Mouse (Mus musculus): ENCODE results near the gene Cnpy2.
"Not testable (repeated sequence)": the region's sequence is repeated elsewhere in the genome, so short reads cannot be mapped to it uniquely, and the experiment has no call there.

Cnpy2 gene

GRCm38 (mm10) chr10:128322141-128323108 is at the start of gene Cnpy2:
Gene Cnpy2, plus strand, starts transcription at chr10:128322459.
- DNase-seq (ENCODE audit: low read depth), result peak; percentile 94

- DNase-seq (ENCODE audit: low read depth), result not testable (repeated sequence)
Measured at GRCm38 (mm10) chr10:128272819-128273439, 49.3 kb upstream of the Cnpy2 start.

GRCm38 (mm10) chr10:128275374-128275773 is 46.9 kb upstream of the Cnpy2 start:
- DNase-seq (ENCODE audit: low read depth), result not testable (repeated sequence)

GRCm38 (mm10) chr10:128278158-128278557 is 44.1 kb upstream of the Cnpy2 start:
- no peak for DNase-seq (ENCODE audit: low read depth)

GRCm38 (mm10) chr10:128280943-128281342 is 41.3 kb upstream of the Cnpy2 start:
- DNase-seq (ENCODE audit: low read depth), result no peak

- DNase-seq (ENCODE audit: low read depth), result no peak
Measured at GRCm38 (mm10) chr10:128281682-128282081, 40.6 kb upstream of the Cnpy2 start.

- no peak for DNase-seq (ENCODE audit: low read depth)
Measured at GRCm38 (mm10) chr10:128282886-128283450, 39.3 kb upstream of the Cnpy2 start.

GRCm38 (mm10) chr10:128283604-128284579 is 38.4 kb upstream of the Cnpy2 start:
- peak; percentile 69 for DNase-seq (ENCODE audit: low read depth)

- DNase-seq (ENCODE audit: low read depth), result not testable (repeated sequence)
Measured at GRCm38 (mm10) chr10:128290594-128290993, 31.7 kb upstream of the Cnpy2 start.

- no peak for DNase-seq (ENCODE audit: low read depth)
Measured at GRCm38 (mm10) chr10:128296370-128297090, 25.7 kb upstream of the Cnpy2 start.

- DNase-seq (ENCODE audit: low read depth), result no peak
Measured at GRCm38 (mm10) chr10:128297221-128297620, 25.0 kb upstream of the Cnpy2 start.

- no peak for DNase-seq (ENCODE audit: low read depth)
Measured at GRCm38 (mm10) chr10:128297622-128298021, 24.6 kb upstream of the Cnpy2 start.

GRCm38 (mm10) chr10:128298243-128298642 is 24.0 kb upstream of the Cnpy2 start:
- DNase-seq (ENCODE audit: low read depth), result peak; percentile 81

GRCm38 (mm10) chr10:128298702-128299171 is 23.5 kb upstream of the Cnpy2 start, which contains the start of gene Il23a:
Gene Il23a, minus strand, starts transcription at chr10:128298752.
- DNase-seq (ENCODE audit: low read depth), result peak; percentile 26

GRCm38 (mm10) chr10:128302357-128302756 is 19.9 kb upstream of the Cnpy2 start:
- DNase-seq (ENCODE audit: low read depth), result peak; percentile 33

- no peak for DNase-seq (ENCODE audit: low read depth)
Measured at GRCm38 (mm10) chr10:128302785-128303125, 19.5 kb upstream of the Cnpy2 start.

- peak; percentile 100 for DNase-seq (ENCODE audit: low read depth)
Measured at GRCm38 (mm10) chr10:128303126-128304021, 18.9 kb upstream of the Cnpy2 start, which contains the start of gene Pan2. Gene Pan2, plus strand, starts transcription at chr10:128303335.

GRCm38 (mm10) chr10:128309654-128310053 is 12.6 kb upstream of the Cnpy2 start:
- no peak for DNase-seq (ENCODE audit: low read depth)

- no peak for DNase-seq (ENCODE audit: low read depth)
Measured at GRCm38 (mm10) chr10:128310177-128310576, 12.1 kb upstream of the Cnpy2 start.

- no peak for DNase-seq (ENCODE audit: low read depth)
Measured at GRCm38 (mm10) chr10:128310902-128311301, 11.4 kb upstream of the Cnpy2 start.

Data from 416B (cell line).